Mouse (Mus musculus): ENCODE measurements at regions not wholly inside any gene's neighbourhood (a gene's known extent, or its start where the extent isn't known, plus 50 kb on each side); places are given as distances from the start of the nearest gene placed in this dataset.
"Not testable (repeated sequence)": the region's sequence is repeated elsewhere in the genome, so short reads cannot be mapped to it uniquely, and the experiment has no call there.

DNA sequence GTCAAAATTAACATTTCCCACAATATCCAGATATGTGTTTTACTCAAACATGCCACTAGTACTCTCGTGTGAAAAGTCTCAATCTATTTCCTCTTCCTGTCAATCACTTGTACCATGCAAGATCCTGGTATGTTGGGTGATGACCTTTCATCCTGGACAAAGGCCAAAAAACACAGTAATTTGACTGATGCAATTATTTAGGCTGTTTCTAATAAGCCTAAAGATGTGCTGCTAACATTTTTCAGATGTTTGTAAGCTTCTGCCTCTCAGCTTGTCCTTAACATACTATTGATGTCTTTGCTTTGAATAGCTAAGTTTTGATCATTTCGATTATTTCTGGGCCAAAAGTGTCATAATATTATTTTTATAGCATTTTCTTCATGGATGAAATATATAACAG is 418.4 kb upstream of the Arrdc4 start:
- peak; percentile 13 for DNase-seq (ENCODE audit: low read depth)

DNA sequence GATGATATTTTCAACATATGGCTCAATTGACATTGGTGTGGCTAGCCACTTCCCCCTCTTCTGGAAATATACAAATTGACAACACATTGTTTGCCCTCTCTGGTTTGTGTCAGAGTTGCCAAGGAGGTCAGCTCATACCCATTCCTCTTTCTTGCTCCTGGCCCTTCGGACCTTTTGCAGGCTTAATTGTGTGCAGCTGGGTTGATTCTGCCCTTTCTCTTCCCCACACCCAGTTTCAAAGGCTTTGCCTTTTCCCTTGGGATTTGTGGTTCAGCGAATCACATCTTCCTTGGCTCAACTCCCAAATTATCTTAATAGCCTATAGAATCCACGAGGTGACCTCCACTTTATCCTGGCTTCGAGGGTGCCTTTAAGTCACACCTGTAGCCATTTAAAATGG is 412.9 kb upstream of the Arrdc4 start:
- no peak for DNase-seq (ENCODE audit: low read depth)

DNA sequence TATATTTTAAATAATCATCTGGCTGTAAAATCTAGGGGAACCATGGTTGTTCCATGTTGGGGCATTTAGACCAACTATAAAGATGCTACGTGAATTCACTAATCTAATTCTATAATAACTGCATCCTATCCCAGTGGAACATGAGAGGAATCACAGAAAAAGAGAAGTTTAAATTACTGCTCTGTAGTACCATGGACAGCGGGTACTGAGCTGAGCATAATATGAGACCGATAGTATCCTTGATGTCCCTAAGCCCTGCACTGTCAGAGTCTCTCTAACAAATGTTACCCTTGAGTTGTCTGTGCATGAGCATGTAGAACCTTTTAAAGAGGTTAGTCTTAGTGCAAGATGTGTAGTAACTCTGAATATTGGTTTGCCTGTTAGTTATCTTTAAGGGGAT is 393.3 kb upstream of the Arrdc4 start:
- DNase-seq (ENCODE audit: low read depth), result peak; percentile 30

DNA sequence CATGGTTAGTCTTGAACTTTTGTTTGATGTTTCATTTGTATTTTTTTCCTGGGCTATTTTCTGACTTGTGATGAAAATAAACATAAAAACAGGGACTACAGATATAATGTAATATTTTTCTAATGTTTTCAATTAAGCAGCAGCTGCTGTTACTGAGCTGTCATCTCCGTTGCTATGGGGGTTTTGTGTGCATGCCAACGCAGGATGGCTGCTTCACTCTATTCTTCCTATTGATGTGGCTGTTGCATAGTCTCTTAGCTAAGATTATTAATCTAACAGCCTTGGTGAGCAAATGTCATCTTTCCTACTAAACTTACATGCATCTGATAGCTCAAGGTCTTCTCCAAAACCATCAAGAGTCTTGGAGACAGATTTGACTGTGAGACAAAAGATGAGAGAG is 384.4 kb upstream of the Arrdc4 start:
- DNase-seq (ENCODE audit: low read depth), result no peak

DNA sequence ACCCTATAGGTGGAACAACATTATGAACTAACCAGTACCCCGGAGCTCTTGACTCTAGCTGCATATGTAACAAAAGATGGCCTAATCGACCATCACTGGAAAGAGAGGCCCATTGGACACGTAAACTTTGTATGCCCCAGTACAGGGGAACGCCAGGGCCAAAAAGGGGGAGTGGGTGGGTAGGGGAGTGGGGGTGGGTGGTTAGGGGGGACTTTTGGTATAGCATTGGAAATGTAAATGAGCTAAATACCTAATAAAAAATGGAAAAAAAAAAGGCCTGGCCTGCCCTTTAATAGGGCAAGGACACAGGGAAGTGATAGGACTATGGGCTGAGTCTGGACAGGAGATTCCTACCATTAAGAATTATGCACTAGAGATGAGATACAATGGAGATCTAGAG is 352.7 kb upstream of the Arrdc4 start:
- not testable (repeated sequence) for DNase-seq (ENCODE audit: low read depth)

DNA sequence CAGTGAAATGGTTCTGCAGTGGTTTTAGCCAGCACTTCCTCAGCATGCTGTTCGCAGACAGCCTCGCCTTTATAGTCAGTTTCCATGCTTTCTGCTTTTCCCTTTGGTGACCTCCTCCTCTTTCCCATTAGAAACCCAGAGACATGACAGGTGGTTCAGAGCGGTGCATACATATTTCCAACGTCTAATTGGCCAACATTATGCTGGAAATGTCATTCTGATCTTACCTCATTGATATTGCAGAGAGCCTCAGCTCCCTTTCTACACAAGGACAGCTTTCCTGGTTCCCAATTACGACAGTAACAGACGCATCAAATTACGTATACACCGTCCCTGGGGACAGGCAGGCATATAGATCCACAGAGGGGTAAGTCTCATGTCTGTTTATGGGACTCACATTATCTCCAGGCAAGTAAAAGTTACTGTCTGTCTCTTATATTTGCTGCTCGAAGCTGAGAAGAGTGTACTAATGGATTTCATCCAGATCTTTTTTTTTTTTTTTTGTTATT is 348.6 kb upstream of the Arrdc4 start:
- no peak for DNase-seq (ENCODE audit: low read depth)

DNA sequence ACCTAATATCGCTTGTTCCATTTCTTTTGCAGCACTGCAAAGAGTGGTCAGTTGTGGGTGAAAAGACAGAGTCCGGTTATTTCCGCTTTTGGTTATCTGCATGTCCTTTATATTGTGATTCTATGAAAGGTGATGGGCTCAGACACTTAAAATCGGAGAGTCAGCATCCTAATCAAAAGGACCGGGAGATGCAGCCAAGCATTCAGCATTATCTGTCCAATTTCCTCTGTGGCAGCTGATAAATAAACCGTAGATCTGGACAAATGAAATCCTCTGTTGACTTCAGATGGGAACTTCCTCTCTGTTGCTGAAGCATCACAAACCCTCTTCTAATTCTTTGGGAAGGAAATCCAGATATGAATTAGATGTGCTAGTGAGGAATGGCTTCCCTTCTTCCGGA is 325.7 kb upstream of the Arrdc4 start:
- no peak for DNase-seq (ENCODE audit: low read depth)

DNA sequence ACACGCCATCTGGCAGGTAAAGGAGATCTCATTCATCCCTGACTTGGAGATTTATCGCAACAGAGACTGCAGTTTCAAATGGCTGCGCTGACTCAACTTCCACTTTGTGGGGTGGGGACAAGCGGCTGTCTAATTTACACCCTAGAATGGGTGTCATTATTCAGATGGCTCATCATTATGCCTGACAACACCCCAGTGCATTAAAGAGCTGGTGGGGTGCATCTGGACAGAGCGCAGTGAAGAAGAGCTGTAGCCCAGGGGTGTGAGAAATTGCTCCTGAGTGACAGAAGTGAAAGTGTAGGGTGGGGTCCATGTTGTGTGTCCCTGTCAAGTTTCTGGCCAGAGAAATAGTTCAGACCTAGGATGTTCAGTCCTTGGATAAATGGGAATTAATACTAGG is 314.0 kb upstream of the Arrdc4 start:
- DNase-seq (ENCODE audit: low read depth), result no peak

DNA sequence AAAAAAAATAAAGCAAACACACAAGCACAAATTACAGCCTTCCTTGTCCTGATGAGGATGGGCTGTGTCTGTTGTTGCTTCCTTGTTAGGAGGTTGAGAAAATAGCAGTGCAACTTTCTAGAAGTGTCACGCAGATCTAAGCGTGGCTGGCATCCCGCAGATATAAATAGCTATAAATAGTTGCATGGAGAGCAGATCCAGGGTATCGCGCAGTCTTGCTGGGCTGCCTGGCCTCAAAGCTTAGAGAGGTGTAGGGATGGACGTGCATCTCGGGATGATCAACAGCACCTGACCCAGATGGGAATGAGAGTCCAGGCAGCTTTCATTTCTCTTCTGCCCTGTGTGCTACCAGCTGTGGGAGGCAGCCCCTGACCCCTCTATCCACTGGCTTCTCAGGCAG is 313.5 kb upstream of the Arrdc4 start:
- no peak for DNase-seq (ENCODE audit: low read depth)

DNA sequence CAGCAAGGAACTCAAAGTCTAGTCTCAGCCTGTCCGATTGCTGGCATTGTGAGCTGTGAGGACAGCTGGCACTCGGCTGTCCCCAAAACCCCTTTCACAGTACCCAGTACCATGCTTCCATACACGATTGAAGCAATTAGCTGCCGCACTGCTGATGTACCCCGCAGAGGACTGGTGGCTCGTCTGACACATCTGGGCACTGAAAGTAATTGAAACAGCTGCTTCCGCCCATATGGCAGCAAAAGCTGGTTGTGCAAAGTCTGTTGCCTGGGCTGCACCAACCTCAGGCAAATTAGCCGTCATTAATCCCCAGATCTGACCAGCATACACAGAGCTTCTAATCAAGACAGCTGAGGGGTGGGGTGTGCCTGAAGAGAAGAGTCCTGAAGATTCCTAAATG is 313.1 kb upstream of the Arrdc4 start:
- no peak for DNase-seq (ENCODE audit: low read depth)

DNA sequence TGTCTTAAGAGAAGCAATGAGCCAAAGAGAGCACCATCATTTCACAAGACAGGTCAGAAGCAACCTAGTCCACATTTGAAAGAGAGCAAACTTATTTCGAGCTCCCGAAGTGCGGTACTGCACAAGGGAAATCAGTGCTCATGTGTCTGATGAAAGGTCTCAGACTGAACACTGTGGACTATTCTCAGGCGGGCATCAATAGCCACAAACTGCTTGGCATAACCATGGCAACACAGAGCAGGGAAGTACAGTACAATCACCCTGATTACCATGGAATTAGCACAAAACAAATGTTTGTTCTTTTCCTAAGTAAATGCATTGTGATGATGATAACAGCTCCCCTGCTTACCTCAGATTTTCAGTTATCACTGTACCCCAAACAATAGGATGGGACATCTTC is 312.2 kb upstream of the Arrdc4 start:
- DNase-seq (ENCODE audit: low read depth), result no peak

DNA sequence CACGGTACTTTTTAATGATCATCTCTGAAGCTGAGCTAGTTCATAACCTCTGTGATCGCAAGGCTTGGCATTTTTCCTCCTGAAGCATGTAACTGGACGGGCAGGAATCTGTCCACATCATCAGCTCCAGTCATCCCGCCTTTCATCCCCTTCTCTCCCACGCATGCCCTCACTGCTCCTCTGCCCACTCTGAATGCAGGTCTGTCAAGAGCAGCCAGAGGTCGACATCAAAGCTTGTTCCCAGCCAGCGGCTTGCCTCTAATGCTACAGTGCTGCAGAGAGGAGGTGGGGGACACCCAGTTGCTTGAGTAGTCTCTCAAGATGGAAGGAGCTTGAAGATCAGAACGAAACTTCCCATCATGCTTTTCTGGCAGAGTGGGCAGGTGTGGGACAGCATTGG is 267.5 kb upstream of the Arrdc4 start:
- DNase-seq (ENCODE audit: low read depth), result no peak

DNA sequence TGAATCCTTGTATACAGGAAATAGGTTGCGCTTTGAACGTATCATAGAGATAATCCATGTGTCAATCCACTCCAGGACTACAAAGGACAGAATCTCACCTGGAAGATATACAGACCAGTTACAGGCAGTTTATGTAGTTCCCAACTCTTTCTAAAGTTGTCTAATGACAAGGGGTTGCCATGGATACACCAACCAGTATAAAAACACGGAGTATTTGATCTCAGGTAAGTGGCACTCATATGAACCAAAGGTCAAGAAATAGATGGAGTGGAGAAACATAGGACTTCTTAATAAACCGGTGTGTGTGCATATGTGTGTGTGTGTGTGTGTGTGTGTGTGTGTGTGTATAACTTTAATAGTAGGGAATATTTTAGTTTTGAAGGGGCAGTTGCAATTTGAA is 266.0 kb upstream of the Arrdc4 start:
- no peak for DNase-seq (ENCODE audit: low read depth)

DNA sequence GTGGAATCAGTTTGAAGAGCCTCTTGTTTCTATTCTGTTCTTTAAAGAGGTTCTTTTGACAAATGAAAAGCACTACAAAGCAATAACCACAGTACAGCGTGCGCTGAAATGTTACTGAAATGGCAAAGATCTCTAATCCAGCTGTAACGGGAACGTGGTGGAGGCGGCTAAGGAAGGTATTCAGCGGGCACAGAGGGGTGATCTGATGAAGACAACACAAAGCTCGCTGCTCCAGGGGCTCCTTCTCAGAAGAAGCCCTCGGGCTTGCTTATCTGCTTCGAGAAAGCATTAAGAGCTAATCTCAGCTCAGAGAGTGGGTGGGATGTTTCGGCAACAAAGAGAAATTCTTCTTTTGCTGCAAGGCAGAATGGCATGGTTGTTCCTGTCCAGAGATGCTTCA is 258.2 kb upstream of the Arrdc4 start:
- DNase-seq (ENCODE audit: low read depth), result no peak

DNA sequence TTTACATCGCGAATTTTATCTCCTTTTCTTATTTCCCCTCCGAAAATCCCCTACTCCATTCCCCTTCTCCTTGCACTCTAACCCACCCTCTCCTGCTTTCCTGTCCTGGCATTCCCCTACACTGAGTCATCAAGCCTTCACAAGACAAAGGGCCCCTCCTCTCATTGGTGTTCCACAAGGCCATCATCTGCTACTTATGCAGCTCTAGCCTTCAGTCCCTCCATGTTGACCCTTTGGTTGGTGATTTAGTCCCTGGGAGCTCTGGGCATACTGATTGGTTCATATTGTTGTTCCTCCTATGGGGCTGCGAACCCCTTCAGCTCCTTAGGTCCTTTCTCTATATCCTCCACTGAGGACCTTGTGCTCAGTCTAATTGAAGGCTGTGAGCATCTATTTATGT is 239.0 kb upstream of the Arrdc4 start:
- no peak for DNase-seq (ENCODE audit: low read depth)

DNA sequence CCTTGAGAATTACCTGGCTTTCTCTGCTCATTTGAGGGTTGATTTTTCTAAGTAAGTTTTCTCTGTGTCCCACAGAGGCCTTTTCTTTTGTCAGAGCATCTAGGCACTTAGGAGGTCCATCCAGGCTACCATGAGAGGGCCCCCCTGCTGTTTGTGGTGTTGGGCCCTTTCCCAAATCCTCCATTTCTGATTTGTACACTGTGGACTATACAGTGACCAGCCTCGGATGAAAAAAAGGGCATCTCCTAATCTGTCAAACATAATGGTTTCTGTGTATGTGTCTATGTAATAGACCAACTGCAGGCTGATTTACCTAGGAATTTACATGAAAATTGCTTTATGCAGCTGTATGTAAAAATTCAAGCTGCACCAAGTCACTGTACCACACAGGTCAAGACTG is 234.9 kb upstream of the Arrdc4 start:
- no peak for DNase-seq (ENCODE audit: low read depth)

DNA sequence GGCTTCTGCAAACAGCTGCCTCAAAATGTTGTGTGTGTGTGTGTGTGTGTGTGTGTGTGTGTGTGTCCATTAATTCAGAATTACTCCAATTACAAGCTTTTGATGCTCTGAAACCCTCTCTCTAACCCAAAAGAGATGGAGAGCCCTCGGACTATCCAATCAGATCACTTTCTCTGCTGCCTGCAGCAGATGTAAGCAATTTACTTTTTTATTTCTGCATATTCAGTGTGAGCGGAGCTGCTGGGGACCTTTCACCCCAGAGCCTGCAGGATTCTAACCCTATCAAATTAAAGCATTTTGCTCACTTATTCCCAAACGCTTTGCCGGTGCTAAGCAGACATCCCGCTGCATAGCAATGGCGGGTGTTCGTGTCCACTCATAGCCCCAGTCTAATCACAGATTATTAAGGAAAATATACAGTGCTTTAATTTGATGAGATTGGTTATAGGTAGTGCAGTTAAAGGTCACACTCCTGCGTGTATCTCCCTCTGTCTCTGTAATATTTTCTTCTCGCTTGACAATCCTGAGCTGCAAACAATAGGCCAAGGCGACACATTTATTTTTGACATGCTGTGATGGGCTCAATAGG is 234.0 kb upstream of the Arrdc4 start:
- no peak for DNase-seq (ENCODE audit: low read depth)

DNA sequence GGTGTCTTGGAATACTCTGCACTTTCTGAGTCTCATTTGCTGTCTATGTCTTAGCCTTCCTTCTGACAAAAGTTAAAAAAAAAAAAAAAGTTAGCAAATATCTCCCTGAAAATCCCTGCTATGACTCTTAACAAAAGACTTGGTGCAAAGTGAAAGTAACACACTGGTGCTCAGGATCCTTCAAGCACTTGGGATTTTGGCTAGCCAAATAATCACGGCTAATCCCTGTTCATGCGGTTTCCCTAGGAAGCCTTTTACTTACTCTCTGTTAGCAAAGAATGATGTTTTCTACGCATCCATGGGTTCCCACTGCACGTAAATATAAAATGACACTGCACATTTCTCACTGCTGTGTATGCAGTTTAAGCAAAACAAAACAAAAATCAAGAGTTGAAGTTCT is 229.5 kb upstream of the Arrdc4 start:
- DNase-seq (ENCODE audit: low read depth), result peak; percentile 66

DNA sequence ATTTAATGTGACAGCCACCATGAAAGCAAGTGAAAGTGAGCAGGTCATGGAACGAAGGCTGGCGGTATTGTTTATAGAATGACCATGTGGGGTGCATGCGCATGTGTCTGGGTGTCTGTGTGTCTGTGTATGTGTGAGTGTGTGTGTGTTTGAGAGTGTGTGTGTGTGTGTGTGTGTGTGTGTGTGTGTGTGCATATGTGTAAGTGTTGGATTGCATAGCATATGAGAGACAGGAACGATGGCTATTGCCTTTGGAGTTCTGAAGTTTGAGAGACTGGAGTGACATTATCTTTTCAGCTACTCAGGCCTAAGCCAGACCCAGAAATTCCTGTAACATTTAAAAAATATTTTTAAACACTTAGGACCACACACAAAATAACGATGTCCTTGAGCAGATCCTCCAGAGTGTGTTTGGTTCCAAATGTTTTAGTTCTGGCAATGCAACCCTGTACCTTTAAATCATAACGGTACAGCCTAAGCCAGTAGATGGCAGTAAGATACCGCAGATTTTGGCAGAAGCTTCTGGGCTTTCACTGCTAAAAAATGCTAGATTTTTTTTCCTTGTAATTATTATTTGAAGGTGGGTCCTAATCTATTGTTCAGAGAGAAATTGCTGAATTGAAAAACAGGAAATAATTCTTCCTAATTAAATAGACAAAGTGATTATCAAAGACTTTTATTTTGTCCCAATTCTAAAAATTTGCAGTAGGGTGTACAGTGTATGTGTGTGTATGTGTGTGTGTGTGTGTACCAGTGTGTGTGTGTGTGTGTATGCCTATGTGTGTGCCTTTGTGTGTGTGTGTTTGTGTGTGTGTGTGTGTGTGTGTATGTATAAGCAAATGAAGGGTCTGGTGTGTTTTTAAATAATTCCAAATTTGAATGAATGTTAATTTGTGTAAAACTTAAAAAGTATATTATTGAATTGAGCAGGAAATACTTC is 228.0 kb upstream of the Arrdc4 start:
- DNase-seq (ENCODE audit: low read depth), result peak; percentile 87

DNA sequence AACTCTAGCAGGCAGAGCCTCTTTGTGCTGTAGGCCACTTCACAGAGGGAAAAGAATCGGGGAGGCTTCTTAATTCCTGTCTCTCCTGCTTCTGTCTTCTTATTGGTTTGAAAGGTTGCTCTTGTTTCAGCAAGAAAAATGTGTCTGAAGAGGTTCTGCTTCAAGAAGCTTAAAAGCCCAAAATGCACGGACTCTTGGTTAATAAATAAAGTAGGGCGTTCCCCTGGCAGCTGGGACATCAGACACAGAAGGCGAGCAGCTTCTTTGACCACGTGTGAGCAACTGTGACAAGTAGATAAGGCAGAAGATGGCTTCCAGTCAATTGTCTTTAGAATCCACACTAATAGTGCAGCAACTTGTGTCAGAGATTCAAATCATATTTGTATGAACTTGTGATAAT is 226.9 kb upstream of the Arrdc4 start:
- no peak for DNase-seq (ENCODE audit: low read depth)

DNA sequence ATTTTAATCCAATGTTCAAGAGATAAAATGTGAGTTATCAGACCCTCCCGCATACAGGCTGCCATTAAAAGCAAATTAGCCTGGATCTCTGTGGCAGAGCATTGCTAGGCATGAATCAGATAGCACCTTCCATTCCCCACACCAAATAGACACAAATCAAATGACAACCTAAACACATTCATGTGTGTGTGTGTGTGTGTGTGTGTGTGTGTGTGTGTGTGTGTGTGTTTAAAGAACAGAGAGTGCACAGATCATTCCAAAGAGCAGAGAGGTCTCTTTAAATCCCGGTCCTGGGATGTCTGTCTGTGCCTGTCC is 226.5 kb upstream of the Arrdc4 start:
- no peak for DNase-seq (ENCODE audit: low read depth)

DNA sequence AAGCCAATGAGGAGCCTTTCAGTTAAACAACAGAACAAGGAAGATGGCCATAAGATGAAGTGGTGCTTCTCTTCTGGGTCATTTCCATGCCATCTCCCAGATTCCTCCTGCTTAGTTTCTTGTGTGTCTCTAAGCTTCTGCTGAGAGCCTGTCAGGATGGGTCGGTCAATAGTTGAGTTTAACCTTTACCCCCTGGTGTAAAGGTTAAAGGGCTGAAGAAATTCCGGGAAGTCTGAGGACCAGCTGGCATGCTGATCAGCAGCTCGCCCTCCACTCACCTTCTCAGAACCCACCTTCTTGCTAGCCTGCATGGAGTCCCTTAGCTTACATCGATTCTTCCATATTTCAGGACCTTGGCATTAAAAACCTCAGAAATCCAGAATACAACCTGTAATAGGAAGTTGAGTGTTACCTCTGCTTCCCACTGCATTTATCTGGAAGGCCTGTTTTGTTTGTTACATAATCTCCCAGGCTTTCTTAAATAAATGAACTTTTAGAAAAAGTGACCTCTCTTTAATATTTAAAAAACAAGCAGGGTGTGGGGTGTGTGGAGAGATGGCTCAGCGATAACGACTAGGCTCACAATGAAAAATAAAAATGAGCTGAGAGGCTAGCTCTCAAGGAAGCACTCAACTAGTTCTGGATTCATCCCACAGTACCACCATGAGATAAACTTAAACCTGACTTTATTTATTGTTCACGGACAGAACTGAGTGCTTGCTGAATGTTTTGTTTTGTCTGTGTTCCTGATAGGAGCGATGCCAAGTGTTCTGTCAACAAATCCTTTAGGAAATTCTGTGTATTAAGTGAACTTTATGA is 225.9 kb upstream of the Arrdc4 start:
- DNase-seq (ENCODE audit: low read depth), result no peak

Data from NIH3T3 (cell line).